Mouse (Mus musculus) lung, embryonic 14.5 days (tissue): ENCODE measurements around the gene B2m. TPM values are rescaled to one million over a fixed set of nuclear protein-coding genes. Genes with fewer than 3 reads are reported as not detected.

Experiments
- ATAC-seq: fragments of 200-750 bp; cut with Nextera tagmentation; 2 replicates; pipeline ENCODE4 v1.8.0; 2017; ENCODE audit warnings: mild to moderate bottlenecking, moderate TSS enrichment, moderate library complexity; ENCODE audit not compliant: insufficient read depth
- DNase-seq: peaks from one replicate; pipeline ENCODE4 v3.0.0-alpha.2; 2015
- H3K27ac ChIP-seq: fragments of 300-500 bp; sonication (generic); 2 replicates; pipeline ENCODE4 v1.5.1; 2014; ENCODE audit warnings: low read depth, mild to moderate bottlenecking, moderate library complexity
- H3K27me3 ChIP-seq: fragments of 300-500 bp; sonication (generic); 2 replicates; pipeline ENCODE4 v1.6.1; 2014; ENCODE audit warnings: low read length, control low read depth; ENCODE audit not compliant: insufficient read depth
- H3K36me3 ChIP-seq: fragments of 300-500 bp; sonication (generic); 2 replicates; pipeline ENCODE4 v1.6.1; 2014; ENCODE audit warnings: control low read depth; ENCODE audit not compliant: insufficient read depth
- H3K4me1 ChIP-seq: fragments of 300-500 bp; sonication (generic); 2 replicates; pipeline ENCODE4 v1.6.1; 2014; ENCODE audit warnings: antibody characterized with exemption, control low read depth; ENCODE audit not compliant: insufficient read depth
- H3K4me2 ChIP-seq: fragments of 300-500 bp; sonication (generic); 2 replicates; pipeline ENCODE4 v1.6.1; 2014; ENCODE audit warnings: mild to moderate bottlenecking
- H3K4me3 ChIP-seq: fragments of 300-500 bp; sonication (generic); 2 replicates; pipeline ENCODE4 v1.5.1; 2014; ENCODE audit warnings: low read depth, low read length
- H3K9ac ChIP-seq: fragments of 300-500 bp; sonication (generic); 2 replicates; pipeline ENCODE4 v1.6.1; 2014
- H3K9me3 ChIP-seq: fragments of 300-500 bp; sonication (generic); 2 replicates; pipeline ENCODE4 v1.6.1; 2016; ENCODE audit warnings: low read depth, low read length, control low read depth
- CTCF ChIP-seq: IDR thresholded peaks from 2 replicates; pipeline ENCODE4 v1.5.1; 2016; ENCODE audit warnings: antibody characterized with exemption, low read depth
- WGBS: fragments of 180-500 bp; shearing (Covaris S2); extraction: QIAGEN DNeasy Blood & Tissue Kit; methylation state at CpG from one replicate; pipeline ENCODE4 v1.1.7; 2014; 5-methylcytosine and 5-hydroxymethylcytosine counted together
- polyA plus RNA-seq: library from polyadenylated mRNA; unstranded; fragments of >200 nt; fragmentation: Nextera tagmentation; extraction: Ambion mirVana; gene quantifications from 2 replicates; pipeline ENCODE4 v1.2.1, GENCODE M21; 2014

B2m gene
- polyA plus RNA-seq, 1 experiment from 2014 or later = 308 TPM

DNA sequence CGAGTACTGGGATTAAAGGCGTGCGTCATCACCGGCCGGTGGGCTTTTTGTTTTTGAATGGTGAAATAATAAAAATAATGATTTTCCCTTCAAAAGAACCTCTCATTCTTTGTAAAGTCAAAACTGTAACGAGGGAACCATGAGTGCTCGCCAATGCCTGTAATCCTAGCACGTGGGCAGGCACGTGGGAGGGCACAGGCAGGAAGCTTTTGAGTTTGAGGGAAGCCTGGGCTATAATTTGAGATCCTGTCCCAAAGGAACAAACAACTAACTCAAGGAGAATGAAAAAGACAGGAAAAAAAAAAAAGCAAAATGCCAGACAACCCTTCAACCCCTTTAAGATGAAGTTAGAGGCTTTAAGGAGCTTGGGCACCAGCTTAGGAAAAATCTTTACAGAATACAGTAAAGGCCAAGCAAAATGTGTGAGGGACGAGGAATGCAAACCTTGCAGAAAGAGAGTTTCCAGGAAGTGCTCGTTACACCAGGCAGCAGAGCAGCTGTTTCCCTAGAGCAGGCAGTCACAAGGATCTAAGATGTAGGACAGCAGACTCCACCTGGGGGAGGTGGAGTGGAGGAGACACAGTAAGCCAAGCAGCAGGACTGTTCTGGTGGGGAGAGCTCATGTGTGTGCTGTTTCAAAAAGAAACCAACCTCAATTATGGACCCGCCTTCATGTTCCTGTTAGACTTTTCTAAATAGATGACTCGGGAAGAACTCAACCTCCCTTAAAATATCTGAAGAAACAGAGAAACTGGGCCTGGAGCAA lies 16.1 kb downstream of the B2m start:
- Histone ChIP-seq H3K4me1 (0 out of 2 replicates have a peak, but pooled peaks cover 2% of the 10 kb centered on the region), H3K36me3 (no peaks in the 10 kb centered on the region), H3K4me2 (no peak overlapping the region), H3K27me3 (no peaks in the 10 kb centered on the region), H3K27ac (no peak overlapping the region), H3K4me3 (no peak overlapping the region), H3K9me3 (no peaks in the 10 kb centered on the region), H3K9ac (no peak overlapping the region)
- ATAC-seq (no peak), DNase-seq (no peak)
- TF ChIP-seq CTCF = no peak
- WGBS = 71% methylated on average over 13 of the region's 13 CpGs

DNA sequence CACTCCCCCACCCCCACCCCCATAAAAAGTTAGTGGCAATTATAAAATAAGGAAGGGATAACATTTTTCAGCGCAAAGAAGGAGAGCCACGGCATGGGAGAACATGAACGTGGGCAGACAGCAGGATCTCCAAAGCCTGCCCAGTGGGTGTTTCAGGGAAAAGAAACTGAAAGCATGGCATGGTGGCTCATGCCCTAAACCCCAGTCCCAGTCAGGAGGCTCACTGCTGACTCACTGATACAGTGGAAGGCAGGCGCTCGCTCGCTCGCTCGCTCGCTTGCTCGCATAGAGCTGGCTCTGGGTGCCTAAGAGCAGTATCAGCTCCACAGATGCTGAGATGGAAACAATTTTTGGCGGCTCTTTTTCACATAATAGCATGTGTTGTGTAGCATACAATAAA lies 16.8 kb downstream of the B2m start:
- no peak for TF ChIP-seq CTCF
- 87% methylated on average over 11 of the region's 11 CpGs for WGBS
- no peaks in the 10 kb centered on the region for H3K4me1 ChIP-seq
- H3K4me2 ChIP-seq = no peak overlapping the region
- no peak overlapping the region for H3K9ac ChIP-seq
- H3K27me3 ChIP-seq = no peaks in the 10 kb centered on the region
- DNase-seq (no peak), ATAC-seq (no peak)
- H3K36me3 ChIP-seq = no peaks in the 10 kb centered on the region
- H3K27ac ChIP-seq = no peak overlapping the region
- no peak overlapping the region for H3K4me3 ChIP-seq
- no peaks in the 10 kb centered on the region for H3K9me3 ChIP-seq

GRCm38 (mm10) chr2:122171292-122171691 lies 23.8 kb downstream of the B2m start:
- Histone ChIP-seq H3K9ac (no peak overlapping the region), H3K4me2 (no peak overlapping the region), H3K4me1 (no peaks in the 10 kb centered on the region), H3K27me3 (no peaks in the 10 kb centered on the region), H3K4me3 (no peak overlapping the region), H3K9me3 (no peaks in the 10 kb centered on the region), H3K27ac (no peak overlapping the region), H3K36me3 (no peaks in the 10 kb centered on the region)
- ATAC-seq = no peak
- TF ChIP-seq CTCF = no peak
- WGBS = 66% methylated on average over 6 of the region's 6 CpGs
- no peak for DNase-seq

DNA sequence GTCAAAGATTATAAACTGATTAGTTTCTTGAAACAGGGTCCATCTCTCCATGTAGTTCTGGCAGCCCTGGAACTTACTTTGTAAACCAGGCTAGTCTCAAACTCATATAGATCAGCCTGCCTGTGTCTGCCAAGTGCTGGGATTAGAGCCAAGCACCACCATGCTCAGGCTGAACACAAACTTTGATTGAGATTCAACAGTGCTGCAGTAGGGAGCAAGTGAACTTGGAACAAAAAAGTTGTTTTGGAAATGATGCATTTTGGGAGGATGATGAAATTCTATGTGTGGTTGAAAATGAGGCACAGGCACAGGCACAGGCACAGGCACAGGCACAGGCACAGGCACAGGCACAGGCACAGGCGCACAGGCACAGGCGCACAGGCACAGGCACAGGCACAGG lies 24.7 kb downstream of the B2m start:
- Histone ChIP-seq H3K9me3 (no peaks in the 10 kb centered on the region), H3K4me2 (no peak overlapping the region), H3K4me3 (no peak overlapping the region), H3K36me3 (no peaks in the 10 kb centered on the region), H3K27me3 (no peaks in the 10 kb centered on the region), H3K9ac (no peak overlapping the region), H3K27ac (no peak overlapping the region), H3K4me1 (no peaks in the 10 kb centered on the region)
- WGBS = 95% methylated on average over 2 of the region's 2 CpGs
- no peak for TF ChIP-seq CTCF
- DNase-seq (peak; percentile 50), ATAC-seq (no peak)

GRCm38 (mm10) chr2:122180051-122180822 lies 32.8 kb downstream of the B2m start:
- no peak overlapping the region for H3K9ac ChIP-seq
- no peak for ATAC-seq
- no peaks in the 10 kb centered on the region for H3K36me3 ChIP-seq

GRCm38 (mm10) chr2:122185086-122185485 lies 37.6 kb downstream of the B2m start:
- WGBS = 77% methylated on average over 4 of the region's 4 CpGs
- Histone ChIP-seq H3K36me3 (no peaks in the 10 kb centered on the region), H3K9ac (no peak overlapping the region), H3K9me3 (no peaks in the 10 kb centered on the region), H3K4me1 (no peaks in the 10 kb centered on the region), H3K27me3 (no peaks in the 10 kb centered on the region), H3K27ac (no peak overlapping the region), H3K4me2 (no peak overlapping the region), H3K4me3 (no peak overlapping the region)
- TF ChIP-seq CTCF = no peak
- no peak for ATAC-seq
- no peak for DNase-seq

More at GRCm38 (mm10) chr2:122180051-122180822, 32.8 kb downstream of the B2m start:
- no peak for TF ChIP-seq CTCF
- 64% methylated on average over 8 of the region's 8 CpGs for WGBS
- Histone ChIP-seq H3K27me3 (no peaks in the 10 kb centered on the region), H3K9me3 (no peaks in the 10 kb centered on the region), H3K27ac (no peak overlapping the region), H3K4me2 (no peak overlapping the region), H3K4me1 (no peaks in the 10 kb centered on the region), H3K4me3 (no peak overlapping the region)
- no peak for DNase-seq

DNA sequence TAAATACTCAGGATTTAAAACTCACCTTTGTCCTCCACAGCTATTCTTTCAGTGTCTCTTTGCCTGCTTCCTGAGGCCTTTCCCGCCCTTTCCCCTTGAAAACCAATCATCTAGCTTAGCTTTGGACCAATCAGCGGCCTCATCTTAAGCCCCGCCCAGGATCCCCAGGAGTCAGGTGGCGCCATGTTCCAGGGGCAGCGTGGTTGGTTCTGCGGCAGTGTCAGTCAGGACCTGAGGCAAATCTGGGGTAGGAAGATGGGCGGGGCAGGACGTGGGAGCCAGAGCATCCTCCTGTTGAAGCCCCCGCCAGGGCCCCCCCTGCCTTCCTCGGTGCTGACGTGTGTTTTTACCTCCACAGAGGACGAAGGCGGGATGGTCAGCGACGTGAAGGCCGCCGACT lies 38.6 kb downstream of the B2m start, which contains the start of the genes Patl2 and Terb2:
Gene Patl2, minus strand, starts transcription at position 84 of the 400 bp plus-strand sequence.
Gene Terb2, plus strand, starts transcription at position 167 of the 400 bp plus-strand sequence.
- Histone ChIP-seq H3K4me2 (no peak within 1 kb of the TSS), H3K27me3 (no peaks in the 10 kb centered on the region)

More for the DNA sequence above, 38.6 kb downstream of the B2m start, which contains the start of the genes Patl2 and Terb2:
- TF ChIP-seq CTCF = no peak
- DNase-seq = no peak
- H3K4me1 ChIP-seq = no peaks in the 10 kb centered on the region
- H3K36me3 ChIP-seq = no peaks in the 10 kb centered on the region
- H3K27ac ChIP-seq = no peak within 1 kb of the TSS
- no peak within 1 kb of the TSS for H3K4me3 ChIP-seq
- H3K9ac ChIP-seq = no peak within 1 kb of the TSS
- WGBS = 83% methylated on average over 17 of the region's 17 CpGs
- no peak for ATAC-seq
- no peaks in the 10 kb centered on the region for H3K9me3 ChIP-seq
